Mouse (Mus musculus) erythroid progenitor cell, adult 5-6 weeks (primary cell): ENCODE results near the gene Cyp3a25. TPM values are rescaled to one million over a fixed set of nuclear protein-coding genes. Genes with fewer than 3 reads are reported as not detected.
"Not testable (repeated sequence)": the region's sequence is repeated elsewhere in the genome, so short reads cannot be mapped to it uniquely, and the experiment has no call there.

Source experiments
- ATAC-seq: replicated peaks from 2 replicates; pipeline ENCODE4 v1.8.0; 2016; ENCODE audit warnings: moderate number of reproducible peaks, mild to moderate bottlenecking, moderate TSS enrichment, inconsistent platforms; ENCODE audit not compliant: poor library complexity, low FRiP score, severe bottlenecking
- total RNA-seq, 2 experiments: library from RNA; stranded (forward) in 1 of 2; stranded (reverse) in 1 of 2; fragments of 150-400 nt in 1 of 2; fragments of 186-747, 209-891 nt in 1 of 2; gene quantifications; 2 replicates each; pipeline versions ENCODE4 v1.2.3 to v1.2.4; 2015 to 2017; ENCODE audit warnings: low replicate concordance in 2 of 2

Gene Cyp3a25
- total RNA-seq (2015; ENCODE audit: low replicate concordance): not detected in 2 replicates
- not detected in 2 replicates for total RNA-seq (2017; ENCODE audit: low replicate concordance)

DNA sequence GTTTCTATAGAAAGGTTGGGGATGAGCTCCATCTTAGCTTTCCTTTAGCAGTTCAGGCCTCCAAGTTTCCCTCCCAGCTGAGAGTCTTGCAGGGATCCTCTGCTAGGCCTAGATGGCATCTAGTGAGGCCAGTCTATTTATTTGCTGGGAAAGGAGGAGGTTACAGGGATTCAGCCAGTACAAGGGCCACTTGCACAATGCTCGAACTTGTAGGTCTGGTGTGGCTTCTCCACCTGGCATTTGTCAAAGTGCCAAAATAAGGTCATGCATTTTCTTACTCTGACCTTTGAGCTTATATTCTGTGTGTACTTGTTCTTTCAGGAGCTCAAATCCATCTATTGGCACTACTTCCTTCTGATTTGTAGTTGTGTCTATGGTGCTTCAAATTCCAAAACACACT is at the start of gene Cyp3a25:
TSS of gene Cyp3a25 (minus strand) at position 110 of the 400 bp plus-strand sequence.
- not testable (repeated sequence) for ATAC-seq

DNA sequence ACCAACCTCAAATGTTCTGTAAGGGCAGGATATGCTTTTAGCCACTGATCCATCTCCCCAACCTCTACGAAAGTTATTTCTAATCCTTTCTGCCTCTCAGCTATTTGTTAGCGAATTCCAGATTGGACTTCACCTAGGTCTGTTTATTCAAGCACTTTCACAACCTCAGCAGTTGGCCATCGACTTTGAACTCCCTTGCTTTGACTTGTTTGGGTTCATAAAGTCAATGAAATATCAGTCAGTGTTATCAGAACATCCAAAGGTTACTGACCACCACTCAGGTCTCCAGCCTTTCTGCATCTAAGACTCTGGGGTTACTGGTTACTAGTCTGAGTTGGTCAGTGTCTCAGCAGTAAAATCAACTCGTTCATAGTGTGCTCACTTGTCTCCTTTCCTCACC is 11.7 kb upstream of the Cyp3a25 start:
- no peak for ATAC-seq

DNA sequence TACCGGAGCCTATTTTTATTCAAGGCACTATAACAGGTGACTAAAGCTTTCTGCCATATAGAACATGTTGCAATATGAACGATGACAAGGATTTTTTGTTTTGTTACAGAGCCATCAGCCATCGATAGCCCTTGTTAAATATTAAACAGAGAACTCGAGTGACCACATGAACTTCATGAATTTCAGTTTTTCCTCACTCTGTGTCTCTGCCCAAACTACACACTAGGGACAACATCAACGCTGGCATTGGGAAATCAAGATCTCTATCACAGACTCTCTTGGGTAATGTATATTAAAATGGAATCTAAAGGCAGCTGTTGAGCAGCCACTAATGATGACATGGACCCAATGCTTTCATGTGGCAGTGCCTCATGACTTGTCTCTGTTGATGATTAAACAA is 8.9 kb upstream of the Cyp3a25 start:
- no peak for ATAC-seq

DNA sequence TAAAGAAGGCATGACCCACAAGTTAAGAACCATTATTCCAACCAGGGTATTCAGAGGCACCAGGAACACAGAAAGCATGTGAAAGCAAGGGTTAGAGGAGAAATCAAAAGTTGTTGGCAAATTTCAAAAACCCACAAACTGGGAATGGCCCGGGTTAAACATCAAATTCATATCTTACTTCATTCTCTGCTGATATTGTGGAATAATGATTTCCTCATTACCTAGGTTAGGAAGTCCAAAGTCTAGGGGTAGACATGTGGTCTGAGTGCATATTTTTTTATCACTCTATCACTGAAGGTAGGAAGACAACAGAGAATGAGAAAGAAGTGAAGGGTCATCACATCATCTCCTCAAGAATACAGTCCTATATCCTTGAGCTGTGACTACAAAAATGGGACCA is 1.8 kb upstream of the Cyp3a25 start:
- no peak for ATAC-seq

DNA sequence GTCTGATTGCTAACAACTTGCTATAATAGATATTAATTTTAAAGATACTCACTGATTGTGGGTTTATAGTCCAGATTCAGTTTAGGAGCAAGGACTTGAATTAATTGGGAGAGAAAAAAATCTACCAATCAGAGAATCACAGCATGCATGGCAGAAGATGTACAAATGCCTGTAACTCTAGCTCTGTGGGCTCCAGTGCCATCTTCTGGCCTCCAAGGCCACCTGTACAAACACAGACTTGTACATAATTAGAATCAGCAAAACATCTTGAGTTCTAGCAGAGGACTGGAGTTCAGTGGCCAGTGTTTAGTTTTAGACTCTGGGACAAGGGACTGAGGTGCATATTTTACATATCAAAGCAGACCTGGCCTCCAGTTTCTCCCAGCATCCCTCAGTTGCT is 42.3 kb downstream of the Cyp3a25 start:
- ATAC-seq: no peak

Other genes starting within 250 kb of the Cyp3a25 start
- not detected in 2 replicates for gene Cyp3a44, start 203.7 kb downstream of the Cyp3a25 start, total RNA-seq (2015; ENCODE audit: low replicate concordance)
- gene Cyp3a44, start 203.7 kb downstream of the Cyp3a25 start, total RNA-seq (2017; ENCODE audit: low replicate concordance): not detected in 2 replicates
- gene Cyp3a11, start 129.7 kb downstream of the Cyp3a25 start, total RNA-seq (2015; ENCODE audit: low replicate concordance): not detected in 2 replicates
- gene Cyp3a11, start 129.7 kb downstream of the Cyp3a25 start, total RNA-seq (2017; ENCODE audit: low replicate concordance): not detected in 2 replicates
- not detected in 2 replicates for gene Cyp3a59, start 69.6 kb upstream of the Cyp3a25 start, total RNA-seq (2015; ENCODE audit: low replicate concordance)
- not detected in 2 replicates for gene Cyp3a59, start 69.6 kb upstream of the Cyp3a25 start, total RNA-seq (2017; ENCODE audit: low replicate concordance)
- not detected in 2 replicates for gene Gm5565, start 150.9 kb upstream of the Cyp3a25 start, total RNA-seq (2015; ENCODE audit: low replicate concordance)
- not detected in 2 replicates for gene Gm5565, start 150.9 kb upstream of the Cyp3a25 start, total RNA-seq (2017; ENCODE audit: low replicate concordance)
- gene Gm6309, start 161.1 kb upstream of the Cyp3a25 start, total RNA-seq (2015; ENCODE audit: low replicate concordance): not detected in 2 replicates
- gene Gm6309, start 161.1 kb upstream of the Cyp3a25 start, total RNA-seq (2017; ENCODE audit: low replicate concordance): not detected in 2 replicates
- not detected in 2 replicates for gene 1700001J03Rik, start 175.7 kb upstream of the Cyp3a25 start, total RNA-seq (2015; ENCODE audit: low replicate concordance)
- not detected in 2 replicates for gene 1700001J03Rik, start 175.7 kb upstream of the Cyp3a25 start, total RNA-seq (2017; ENCODE audit: low replicate concordance)
- gene Rnf6, start 211.9 kb upstream of the Cyp3a25 start, total RNA-seq (2015; ENCODE audit: low replicate concordance): 23.4 and 24.3 TPM in 2 replicates
- gene Rnf6, start 211.9 kb upstream of the Cyp3a25 start, total RNA-seq (2017; ENCODE audit: low replicate concordance): 25.0 and 58.8 TPM in 2 replicates
- 74.2 and 103 TPM in 2 replicates for gene Cdk8, start 221.6 kb upstream of the Cyp3a25 start, total RNA-seq (2015; ENCODE audit: low replicate concordance)
- 72.0 and 97.0 TPM in 2 replicates for gene Cdk8, start 221.6 kb upstream of the Cyp3a25 start, total RNA-seq (2017; ENCODE audit: low replicate concordance)